Mouse (Mus musculus): ENCODE measurements around the gene Spry2. TPM values are rescaled to one million over a fixed set of nuclear protein-coding genes. Genes with fewer than 3 reads are reported as not detected.
A peak's percentile ranks its signal among the peaks of the same experiment; 100 is the strongest.

Gene Spry2
- 10 to 100 TPM; 28.7 to 29.0 TPM for total RNA-seq (2021)

GRCm38 (mm10) chr14:105896791-105897568 is at the start of gene Spry2:
Spry2 (minus strand) TSS chr14:105896819.
- intact Hi-C loops (cut with DNase I): loop anchor here (2.0 to 10.0 kb wide), 9 partner anchors 164 to 722 kb away; partner anchors contain the start of gene Rbm26
- DNase-seq (ENCODE audit: low spot score): peak; percentile 92

GRCm38 (mm10) chr14:105941353-105941752 is 44.7 kb upstream of the Spry2 start:
- intact Hi-C loops (cut with DNase I): no loop called here
- no peak for DNase-seq (ENCODE audit: low spot score)

GRCm38 (mm10) chr14:105926726-105927125 is 30.1 kb upstream of the Spry2 start:
- no peak for DNase-seq (ENCODE audit: low spot score)
- intact Hi-C loops (cut with DNase I): no loop called here

GRCm38 (mm10) chr14:105925305-105925704 is 28.7 kb upstream of the Spry2 start:
- intact Hi-C loops (cut with DNase I): no loop called here
- no peak for DNase-seq (ENCODE audit: low spot score)

- intact Hi-C loops (cut with DNase I): no loop called here
- DNase-seq (ENCODE audit: low spot score): no peak
Observed at GRCm38 (mm10) chr14:105924712-105925111, 28.1 kb upstream of the Spry2 start.

GRCm38 (mm10) chr14:105922874-105923273 is 26.3 kb upstream of the Spry2 start:
- intact Hi-C loops (cut with DNase I): no loop called here
- DNase-seq (ENCODE audit: low spot score): no peak

- intact Hi-C loops (cut with DNase I): no loop called here
- DNase-seq (ENCODE audit: low spot score): no peak
Observed at GRCm38 (mm10) chr14:105922427-105922826, 25.8 kb upstream of the Spry2 start.

- intact Hi-C loops (cut with DNase I): no loop called here
Observed at GRCm38 (mm10) chr14:105921217-105921695, 24.6 kb upstream of the Spry2 start.

GRCm38 (mm10) chr14:105920395-105921216 is 24.0 kb upstream of the Spry2 start:
- intact Hi-C loops (cut with DNase I): no loop called here
- no peak for DNase-seq (ENCODE audit: low spot score)

More at GRCm38 (mm10) chr14:105921217-105921695, 24.6 kb upstream of the Spry2 start:
- DNase-seq (ENCODE audit: low spot score): no peak

- no peak for DNase-seq (ENCODE audit: low spot score)
- intact Hi-C loops (cut with DNase I): loop anchor here (10.0 kb wide), 1 partner anchor 588 kb away; no protein-coding TSS in a partner anchor
Observed at GRCm38 (mm10) chr14:105907216-105907615, 10.6 kb upstream of the Spry2 start.

DNA sequence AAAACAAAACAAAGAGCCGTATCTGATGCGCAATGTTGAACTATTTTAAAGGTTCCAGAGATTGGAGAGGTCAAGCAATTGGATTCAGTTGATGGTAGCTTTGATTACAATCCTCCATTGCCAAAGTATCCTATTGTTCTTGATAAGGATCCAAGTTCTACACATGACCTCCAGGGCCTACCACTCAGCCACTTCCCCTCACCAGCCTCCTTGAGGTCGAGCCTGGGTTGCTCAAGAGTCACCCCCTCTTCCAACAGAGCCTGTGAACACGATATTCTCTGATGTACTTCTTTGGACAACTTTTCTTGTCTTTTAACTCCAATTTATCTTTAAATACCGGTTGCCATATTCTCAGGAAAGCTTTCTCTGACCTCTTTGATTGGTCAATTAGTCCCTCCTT is 9.3 kb upstream of the Spry2 start:
- DNase-seq (ENCODE audit: low spot score): no peak
- intact Hi-C loops (cut with DNase I): loop anchor here (10.0 kb wide), 1 partner anchor 589 kb away; no protein-coding TSS in a partner anchor

- intact Hi-C loops (cut with DNase I): loop anchor here (10.0 kb wide), 1 partner anchor 589 kb away; no protein-coding TSS in a partner anchor
- no peak for DNase-seq (ENCODE audit: low spot score)
Observed at GRCm38 (mm10) chr14:105905509-105905908, 8.9 kb upstream of the Spry2 start.

DNA sequence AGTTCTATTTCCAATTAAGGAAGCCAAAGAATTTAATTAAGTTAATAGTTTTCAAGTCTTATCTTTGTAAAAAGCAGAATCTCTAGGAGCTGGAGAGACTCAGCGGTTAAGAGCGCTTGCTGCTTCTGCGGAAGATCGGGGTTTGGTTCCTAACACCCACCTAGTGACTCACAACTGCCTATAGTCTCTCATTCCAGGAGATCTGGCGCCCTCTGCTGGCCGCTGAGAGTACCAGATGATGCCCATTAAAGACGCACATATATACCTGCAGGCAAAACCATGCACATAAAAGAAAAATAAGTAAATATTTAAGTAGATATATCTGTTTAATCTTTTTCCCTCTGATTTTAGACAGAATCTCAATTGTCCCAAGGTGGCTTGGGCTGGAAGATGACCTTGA is 6.2 kb upstream of the Spry2 start:
- intact Hi-C loops (cut with DNase I): loop anchor here (10.0 kb wide), 1 partner anchor 592 kb away; no protein-coding TSS in a partner anchor
- DNase-seq (ENCODE audit: low spot score): no peak

DNA sequence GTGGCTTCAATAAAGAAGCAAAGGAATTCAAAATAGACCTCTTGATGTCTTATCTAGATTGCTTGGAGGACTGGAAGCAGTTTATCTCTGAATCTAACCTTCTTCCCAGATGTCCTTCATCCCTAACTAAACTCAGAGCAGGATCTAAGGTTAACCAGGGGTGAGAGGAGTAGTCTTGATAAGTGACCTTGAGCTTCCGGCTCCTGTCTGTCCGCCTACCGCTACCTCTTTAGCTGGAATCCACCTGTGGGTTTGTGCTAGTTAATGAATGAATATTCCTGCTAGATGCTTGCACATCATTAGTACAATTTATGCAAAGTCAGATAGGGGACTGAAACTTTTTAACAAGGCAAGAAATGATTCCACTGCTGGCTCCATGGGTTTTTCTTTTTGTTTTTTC is 4.2 kb upstream of the Spry2 start:
- intact Hi-C loops (cut with DNase I): loop anchor here (10.0 kb wide), 1 partner anchor 594 kb away; no protein-coding TSS in a partner anchor
- no peak for DNase-seq (ENCODE audit: low spot score)

GRCm38 (mm10) chr14:105899116-105899515 is 2.5 kb upstream of the Spry2 start:
- intact Hi-C loops (cut with DNase I): loop anchor here (5.0 to 10.0 kb wide), 6 partner anchors 224 to 724 kb away; partner anchors contain the start of gene Rbm26
- DNase-seq (ENCODE audit: low spot score): no peak

- intact Hi-C loops (cut with DNase I): loop anchor here (5.0 to 10.0 kb wide), 6 partner anchors 224 to 724 kb away; partner anchors contain the start of gene Rbm26
- DNase-seq (ENCODE audit: low spot score): peak; percentile 78
Observed at GRCm38 (mm10) chr14:105898266-105899111, 1.9 kb upstream of the Spry2 start.

DNA sequence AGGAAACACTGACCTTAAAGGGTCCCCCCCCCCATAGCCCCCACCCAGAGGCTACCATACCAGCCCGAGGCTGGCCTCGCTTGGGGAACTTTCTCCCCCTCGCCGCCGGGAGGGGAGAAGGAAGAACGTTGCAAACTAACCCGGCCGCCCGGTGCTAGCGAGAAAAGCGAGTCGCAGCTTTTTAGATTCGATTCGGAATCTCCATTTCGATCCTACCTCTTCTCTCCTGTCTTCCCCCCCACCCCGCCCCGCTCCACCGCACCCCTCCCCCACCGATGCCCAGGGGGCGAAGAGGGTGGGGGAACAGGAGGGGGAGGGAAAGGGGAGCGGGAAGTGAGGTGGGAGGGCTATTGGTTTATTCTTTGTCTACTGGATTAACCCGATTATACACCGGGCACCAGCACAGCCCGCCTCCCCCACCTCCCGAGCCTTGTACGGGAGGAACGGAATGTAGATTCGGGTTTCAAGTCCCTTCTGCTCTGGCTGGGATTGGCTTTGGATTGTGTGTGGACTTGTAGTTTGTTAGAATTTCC is 1.0 kb upstream of the Spry2 start:
- intact Hi-C loops (cut with DNase I): loop anchor here (2.0 to 10.0 kb wide), 9 partner anchors 165 to 723 kb away; partner anchors contain the start of gene Rbm26
- DNase-seq (ENCODE audit: low spot score): peak; percentile 40

- peak; percentile 44 for DNase-seq (ENCODE audit: low spot score)
Observed at GRCm38 (mm10) chr14:105895961-105896651, 513 bp downstream of the Spry2 start.

More at GRCm38 (mm10) chr14:105895961-105896651, 513 bp downstream of the Spry2 start:
- intact Hi-C loops (cut with DNase I): loop anchor here (2.0 to 10.0 kb wide), 9 partner anchors 163 to 721 kb away; partner anchors contain the start of gene Rbm26

All from heart, postnatal 25 days (tissue).